Mouse (Mus musculus) heart, postnatal 36 days (tissue): ENCODE measurements around the gene Smco2. TPM values are rescaled to one million over a fixed set of nuclear protein-coding genes. Genes with fewer than 3 reads are reported as not detected.
A peak's percentile ranks its signal among the peaks of the same experiment; 100 is the strongest.
"Not testable (repeated sequence)": the region's sequence is repeated elsewhere in the genome, so short reads cannot be mapped to it uniquely, and the experiment has no call there.

Source experiments
- DNase-seq, 2 experiments: peaks; one replicate each; pipeline ENCODE4 v3.0.0; 2021 to 2022
- intact Hi-C: fragments of 180-260 bp; cut with DNase I; formaldehyde crosslinking; loops from one replicate; pipeline ENCODE4 v1.15.1; 2025
- total RNA-seq, 2 experiments: library from RNA; stranded (reverse); gene quantifications; 2 replicates each; pipeline ENCODE4 v1.2.3; 2021

Smco2 gene
- total RNA-seq, 2 experiments from 2014 or later: 2.5 to 3.4 TPM

DNA sequence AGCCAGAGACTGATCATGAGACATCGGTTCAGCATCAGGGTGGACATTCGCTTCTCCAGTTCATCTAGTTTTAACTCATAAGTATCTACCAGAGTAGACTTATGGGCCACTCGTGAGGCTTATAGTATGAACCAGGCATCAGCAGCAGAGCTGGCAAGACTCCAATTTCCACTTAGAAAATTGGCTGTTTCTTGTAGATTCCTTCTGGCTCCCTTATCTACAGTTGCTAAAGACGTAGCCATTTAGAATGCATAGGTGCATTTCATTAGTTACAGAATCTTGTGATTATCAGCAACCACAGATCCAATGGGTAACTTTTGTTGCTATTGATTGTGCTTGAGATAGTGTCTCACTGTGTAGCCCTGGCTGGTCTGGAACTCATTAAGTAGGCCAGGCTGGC is 2.8 kb downstream of the Smco2 start:
- DNase-seq: no peak
- intact Hi-C loops: no loop called here

DNA sequence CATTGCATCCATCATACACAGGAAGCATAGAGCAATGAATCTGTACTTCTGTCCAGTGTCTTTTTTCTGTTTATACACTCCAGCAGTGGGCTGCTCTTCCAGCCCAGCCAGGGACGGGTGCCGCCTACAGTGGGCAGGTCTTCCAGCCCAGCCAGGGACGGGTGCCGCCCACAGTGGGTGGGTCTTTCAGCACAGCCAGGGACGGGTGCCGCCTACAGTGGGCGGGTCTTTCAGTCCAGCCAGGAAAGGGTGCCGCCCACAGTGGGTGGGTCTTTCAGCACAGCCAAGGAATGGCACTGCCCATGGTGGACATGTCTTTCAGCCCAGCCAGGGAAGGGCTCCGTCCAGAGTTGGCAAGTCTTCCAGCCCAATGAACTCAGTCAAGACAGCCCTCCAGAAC is 5.3 kb downstream of the Smco2 start:
- DNase-seq: no peak
- intact Hi-C loops: no loop called here

- intact Hi-C loops: no loop called here
- DNase-seq: no peak
These were observed 7.5 kb downstream of the Smco2 start for GRCm38 (mm10) chr6:146857386-146857785.

- no peak for DNase-seq
- intact Hi-C loops: no loop called here
These were observed 13.2 kb downstream of the Smco2 start for GRCm38 (mm10) chr6:146863154-146863553.

DNA sequence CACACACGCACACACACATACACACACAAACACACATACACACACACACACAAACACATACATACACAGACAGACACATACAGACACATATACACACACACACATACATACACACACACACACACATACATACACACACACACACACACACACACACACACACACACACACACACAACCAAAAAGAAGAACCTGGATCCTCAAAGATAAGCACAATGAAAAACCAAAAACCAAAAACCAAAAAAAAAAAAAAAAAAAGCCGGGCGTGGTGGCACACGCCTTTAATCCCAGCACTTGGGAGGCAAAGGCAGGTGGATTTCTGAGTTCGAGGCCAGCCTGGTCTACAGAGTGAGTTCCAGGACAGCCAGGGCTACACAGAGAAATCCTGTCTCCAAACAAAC is 14.5 kb downstream of the Smco2 start:
- intact Hi-C loops, DNase-seq: not testable (repeated sequence)

GRCm38 (mm10) chr6:146865701-146866100 is 15.8 kb downstream of the Smco2 start:
- DNase-seq: no peak
- intact Hi-C loops: no loop called here

- intact Hi-C loops: no loop called here
- DNase-seq: no peak
These were observed 22.1 kb downstream of the Smco2 start for GRCm38 (mm10) chr6:146871975-146872374.

- DNase-seq: no peak
- intact Hi-C loops: no loop called here
These were observed 24.5 kb downstream of the Smco2 start for GRCm38 (mm10) chr6:146874415-146874814.

DNA sequence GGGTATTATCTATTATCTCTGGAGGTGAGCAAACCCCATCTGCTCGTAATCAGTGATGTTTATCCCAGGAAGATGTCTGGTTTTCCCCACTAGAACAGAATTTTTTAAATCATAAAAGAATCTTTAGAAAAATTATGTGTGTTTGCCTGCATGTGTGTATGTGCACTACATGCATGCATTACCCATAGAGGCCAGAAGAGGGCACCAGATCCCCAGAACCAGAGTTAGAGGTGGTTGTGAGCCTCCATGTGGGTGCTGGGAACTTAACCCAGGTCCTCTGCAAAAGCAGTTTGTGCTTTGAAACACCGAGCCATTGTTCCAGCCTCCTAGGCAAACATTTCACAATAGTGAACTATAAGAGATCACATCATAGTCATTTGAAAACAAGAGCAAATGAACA is 26.9 kb downstream of the Smco2 start:
- intact Hi-C loops: no loop called here
- DNase-seq: no peak

DNA sequence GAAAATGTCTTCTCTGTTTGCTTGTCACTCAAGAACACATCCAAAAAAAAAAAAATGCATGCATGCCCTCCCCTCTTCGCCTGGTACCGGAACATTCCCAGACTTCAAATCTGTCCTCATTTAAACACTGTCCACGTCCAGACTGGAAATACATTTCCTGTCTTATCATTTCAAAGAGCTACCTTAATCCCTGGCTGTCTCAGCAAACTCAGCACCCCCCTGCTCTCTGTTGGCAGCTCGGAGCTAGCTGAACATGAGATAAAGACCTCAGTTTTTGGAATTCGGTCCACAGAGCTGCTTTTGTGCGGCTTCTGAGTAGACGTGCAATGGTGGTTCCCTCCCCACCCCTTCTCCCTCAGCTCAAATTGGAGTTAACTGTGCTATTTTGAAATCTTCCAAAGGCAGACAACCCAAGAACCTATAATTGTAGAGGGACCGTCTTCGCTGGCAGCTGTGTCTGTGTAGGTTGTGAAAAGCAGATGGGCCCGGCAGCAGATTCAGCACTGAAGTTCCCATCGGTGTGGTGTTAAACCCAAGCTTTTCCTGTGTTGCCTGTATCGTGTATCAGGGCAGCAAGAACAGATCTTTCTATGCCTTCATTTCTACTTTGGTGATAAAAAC is 27.6 kb downstream of the Smco2 start:
- DNase-seq: no peak
- intact Hi-C loops: no loop called here

DNA sequence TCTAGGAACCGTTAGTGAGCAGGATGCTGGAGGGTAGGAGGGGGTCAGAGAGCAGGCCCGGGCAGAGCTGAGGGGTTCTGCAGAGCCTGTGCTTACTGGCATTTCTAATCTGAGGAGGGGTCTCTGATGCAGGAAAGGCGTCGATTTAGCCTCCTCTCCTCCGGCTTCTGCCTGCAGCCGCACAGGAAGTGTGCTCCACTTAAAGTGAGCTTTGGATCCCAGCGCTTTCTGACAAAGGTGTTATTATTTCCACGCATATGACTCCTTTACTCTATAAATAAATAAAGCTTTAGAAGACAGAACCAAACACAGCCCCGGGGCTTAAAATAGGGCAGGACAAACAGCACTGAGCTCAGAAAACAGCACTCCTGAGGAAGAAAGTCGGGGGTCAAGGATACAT is 29.0 kb downstream of the Smco2 start:
- DNase-seq: no peak
- intact Hi-C loops: no loop called here

GRCm38 (mm10) chr6:146879856-146880255 is 30.0 kb downstream of the Smco2 start:
- DNase-seq: no peak
- intact Hi-C loops: no loop called here

- DNase-seq: no peak
- intact Hi-C loops: no loop called here
These were observed 30.4 kb downstream of the Smco2 start for GRCm38 (mm10) chr6:146880296-146880695.

DNA sequence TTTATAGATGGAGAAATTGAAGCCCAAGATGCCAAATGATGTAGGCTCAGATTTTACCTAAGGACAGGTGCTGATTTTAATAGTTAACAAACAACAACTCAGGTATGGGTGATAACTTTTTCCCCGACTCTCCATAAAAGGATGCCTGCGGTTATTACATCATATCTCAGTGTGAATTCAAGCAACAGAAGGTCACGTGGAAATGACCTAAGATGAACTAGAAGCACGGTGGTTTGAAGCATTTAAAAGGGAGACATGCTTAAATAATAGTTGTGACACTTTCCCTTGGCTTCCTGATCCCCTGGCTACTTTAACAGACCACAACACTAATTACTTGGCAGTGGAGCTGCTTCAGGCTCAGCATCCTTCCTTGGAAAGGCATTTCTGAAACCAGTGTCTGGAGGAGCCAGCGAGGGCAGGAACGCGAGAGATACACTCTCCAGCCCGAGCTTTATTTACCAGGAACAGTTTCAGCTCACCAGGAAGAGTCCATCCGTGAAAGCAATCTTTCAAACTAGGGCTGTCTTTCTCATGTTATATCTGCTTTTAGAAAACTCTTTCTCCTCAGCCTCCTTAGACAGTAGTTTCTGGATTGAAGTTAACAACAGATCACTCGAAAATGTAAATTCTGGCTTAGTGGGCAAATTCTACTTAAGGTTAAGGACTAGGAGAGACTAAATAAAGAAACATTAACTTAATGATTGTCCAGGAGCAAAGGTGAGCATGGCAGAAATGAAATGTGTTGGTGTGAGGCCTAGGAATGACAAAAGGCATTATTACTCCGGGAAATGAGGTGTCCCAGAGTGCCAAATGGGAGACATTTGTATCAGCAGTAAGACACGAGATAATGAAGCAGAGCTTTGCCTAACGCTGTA is 32.2 kb downstream of the Smco2 start:
- intact Hi-C loops: no loop called here
- DNase-seq: no peak

DNA sequence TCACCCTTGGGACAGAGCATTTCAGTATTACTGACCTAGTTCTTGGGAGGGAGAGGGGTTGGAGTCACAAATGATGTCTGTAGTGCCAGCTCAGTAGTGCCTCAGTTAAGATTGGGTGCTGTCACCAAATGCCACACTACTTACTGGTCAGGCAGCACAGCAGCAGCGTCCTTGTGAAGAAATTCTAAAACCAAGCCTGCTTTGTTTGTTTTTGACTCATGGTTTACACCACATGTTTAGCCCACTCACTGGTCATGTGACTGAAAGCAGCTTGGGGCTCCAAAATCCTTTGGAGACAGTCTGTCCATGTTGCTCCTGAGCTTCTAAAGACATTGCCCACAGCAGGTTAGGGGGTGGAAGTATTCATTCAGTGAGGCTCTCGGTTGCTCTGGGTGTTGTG is 33.5 kb downstream of the Smco2 start:
- intact Hi-C loops: no loop called here
- no peak for DNase-seq

DNA sequence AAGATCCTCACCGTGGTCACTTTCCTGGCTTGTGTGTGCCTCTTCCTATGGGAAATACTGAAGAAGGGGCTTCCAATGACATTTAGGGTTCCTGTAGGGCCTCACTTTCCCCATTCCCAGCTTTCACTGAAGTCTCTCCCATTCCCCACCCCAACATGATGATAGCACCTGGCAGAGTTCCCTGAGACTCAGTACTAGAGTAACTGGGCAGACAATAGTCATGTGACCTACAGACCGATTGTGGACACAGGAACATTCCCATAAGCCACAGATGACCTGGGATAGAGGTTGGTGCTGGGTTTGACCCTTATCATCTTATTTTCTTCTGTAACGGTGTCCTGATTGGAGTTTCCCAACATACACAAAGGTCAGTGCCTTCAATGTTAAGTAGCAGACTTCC is 34.3 kb downstream of the Smco2 start:
- no peak for DNase-seq
- intact Hi-C loops: no loop called here

GRCm38 (mm10) chr6:146884851-146885250 is 34.9 kb downstream of the Smco2 start:
- intact Hi-C loops: loop anchor here (5.0 kb wide), 2 partner anchors 47 to 77 kb away; no protein-coding TSS in a partner anchor
- no peak for DNase-seq

- DNase-seq: peak; percentile 98 to 99
- intact Hi-C loops: loop anchor here (2.0 to 5.0 kb wide), 3 partner anchors 44 to 74 kb away; no protein-coding TSS in a partner anchor
These were observed 38.2 kb downstream of the Smco2 start, which contains the start of gene Ppfibp1 for GRCm38 (mm10) chr6:146887958-146888659. TSS of gene Ppfibp1 (plus strand) at chr6:146888487.

GRCm38 (mm10) chr6:146888660-146889490 is 39.0 kb downstream of the Smco2 start:
- intact Hi-C loops: loop anchor here (2.0 to 5.0 kb wide), 3 partner anchors 43 to 73 kb away; no protein-coding TSS in a partner anchor

DNA sequence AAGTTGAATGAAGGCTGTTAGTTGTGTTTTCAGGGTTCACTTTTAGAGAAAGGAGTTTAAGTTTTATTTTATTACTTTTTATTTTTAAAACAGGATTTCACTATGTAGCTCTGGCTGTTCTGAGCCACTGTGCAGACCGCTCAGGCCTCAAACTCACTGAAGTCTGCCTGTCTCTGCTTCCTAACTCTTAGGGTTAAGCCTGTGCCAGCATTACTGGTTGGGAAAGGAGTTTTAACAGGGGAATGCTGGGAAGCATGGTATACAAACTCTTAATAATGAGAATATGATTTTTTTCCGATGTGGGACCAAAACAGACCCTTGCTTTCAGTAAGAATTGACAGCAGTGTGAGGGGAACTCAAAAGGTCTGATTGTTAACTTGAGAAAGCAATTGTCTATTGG is 40.3 kb downstream of the Smco2 start:
- no peak for DNase-seq
- intact Hi-C loops: loop anchor here (1.0 kb wide), 1 partner anchor 22 kb away; no protein-coding TSS in a partner anchor

More at GRCm38 (mm10) chr6:146888660-146889490, 39.0 kb downstream of the Smco2 start:
- DNase-seq: no peak
